Mouse (Mus musculus): ENCODE results near the gene Prx. TPM values are rescaled to one million over a fixed set of nuclear protein-coding genes. Genes with fewer than 3 reads are reported as not detected.
A peak's percentile ranks its signal among the peaks of the same experiment; 100 is the strongest.

Prx gene
- polyA plus RNA-seq, 1 experiment from 2014 or later: 13.0 TPM

GRCm38 (mm10) chr7:27552070-27552469, 52.9 kb downstream of the Prx start:
- Histone ChIP-seq H3K36me3 (ENCODE audit: control insufficient read depth, insufficient read depth, low read length) (peaks cover 2% of the 10 kb centered on the region; the same call in 1 of the 2 replicates), H3K4me1 (replicated peaks; ENCODE audit: control insufficient read depth, insufficient read depth, low read length) (peaks cover 12% of the 10 kb centered on the region), H3K9ac (ENCODE audit: low read length) (peak overlapping the region; percentile 73), H3K27me3 (ENCODE audit: control insufficient read depth, insufficient read depth, low read depth, low read length) (no peaks in the 10 kb centered on the region), H3K4me2 (ENCODE audit: low read depth, low read length) (peak overlapping the region; percentile 88), H3K27ac (ENCODE audit: low read length) (no peak overlapping the region), H3K9me3 (ENCODE audit: control insufficient read depth, low read length) (no peaks in the 10 kb centered on the region), H3K4me3 (ENCODE audit: low read length) (peak overlapping the region; percentile 64)
- WGBS: 38% methylated on average over 5 of the region's 5 CpGs
- ATAC-seq (ENCODE audit: low read depth): no peak

GRCm38 (mm10) chr7:27552931-27553513, 53.9 kb downstream of the Prx start, which contains the start of the genes Pld3 and 2310022A10Rik:
Pld3 (minus strand) TSS chr7:27553218.
2310022A10Rik (plus strand) TSS chr7:27553233.
- peak within 1 kb of the TSS; percentile 47 for H3K27ac ChIP-seq (ENCODE audit: low read length)

GRCm38 (mm10) chr7:27560291-27560887, 61.3 kb downstream of the Prx start:
- H3K4me3 ChIP-seq (ENCODE audit: low read length): no peak overlapping the region
- ATAC-seq (ENCODE audit: low read depth): no peak
- no peaks in the 10 kb centered on the region for H3K27me3 ChIP-seq (ENCODE audit: control insufficient read depth, insufficient read depth, low read depth, low read length)
- peaks cover 25% of the 10 kb centered on the region for H3K36me3 ChIP-seq (ENCODE audit: control insufficient read depth, insufficient read depth, low read length)
- no peaks in the 10 kb centered on the region for H3K4me1 ChIP-seq (replicated peaks; ENCODE audit: control insufficient read depth, insufficient read depth, low read length)
- no peak overlapping the region for H3K9ac ChIP-seq (ENCODE audit: low read length)
- WGBS: 54% methylated on average over 8 of the region's 8 CpGs
- H3K4me2 ChIP-seq (ENCODE audit: low read depth, low read length): no peak overlapping the region
- H3K9me3 ChIP-seq (ENCODE audit: control insufficient read depth, low read length): no peaks in the 10 kb centered on the region
- H3K27ac ChIP-seq (ENCODE audit: low read length): no peak overlapping the region

More at GRCm38 (mm10) chr7:27552931-27553513, 53.9 kb downstream of the Prx start, which contains the start of the genes Pld3 and 2310022A10Rik:
- H3K27me3 ChIP-seq (ENCODE audit: control insufficient read depth, insufficient read depth, low read depth, low read length): no peaks in the 10 kb centered on the region
- peaks cover 2% of the 10 kb centered on the region; the same call in 1 of the 2 replicates for H3K36me3 ChIP-seq (ENCODE audit: control insufficient read depth, insufficient read depth, low read length)
- H3K9me3 ChIP-seq (ENCODE audit: control insufficient read depth, low read length): no peaks in the 10 kb centered on the region
- H3K4me3 ChIP-seq (ENCODE audit: low read length): peak within 1 kb of the TSS; percentile 64
- H3K9ac ChIP-seq (ENCODE audit: low read length): peak within 1 kb of the TSS; percentile 73
- under 1% methylated on average over 39 of the region's 41 CpGs for WGBS
- H3K4me2 ChIP-seq (ENCODE audit: low read depth, low read length): peak within 1 kb of the TSS; percentile 88
- peaks cover 12% of the 10 kb centered on the region for H3K4me1 ChIP-seq (replicated peaks; ENCODE audit: control insufficient read depth, insufficient read depth, low read length)
- ATAC-seq (ENCODE audit: low read depth): peak; percentile 100

- no peaks in the 10 kb centered on the region for H3K9me3 ChIP-seq (ENCODE audit: control insufficient read depth, low read length)
- H3K4me3 ChIP-seq (ENCODE audit: low read length): no peak overlapping the region
- H3K27me3 ChIP-seq (ENCODE audit: control insufficient read depth, insufficient read depth, low read depth, low read length): no peaks in the 10 kb centered on the region
- whole genome bisulfite sequencing: 82% methylated on average over 1 of the region's 1 CpGs
- H3K4me1 ChIP-seq (replicated peaks; ENCODE audit: control insufficient read depth, insufficient read depth, low read length): no peaks in the 10 kb centered on the region
- no peak overlapping the region for H3K27ac ChIP-seq (ENCODE audit: low read length)
- no peak for ATAC-seq (ENCODE audit: low read depth)
- no peak overlapping the region for H3K9ac ChIP-seq (ENCODE audit: low read length)
- peaks cover 25% of the 10 kb centered on the region for H3K36me3 ChIP-seq (ENCODE audit: control insufficient read depth, insufficient read depth, low read length)
- H3K4me2 ChIP-seq (ENCODE audit: low read depth, low read length): no peak overlapping the region
Observed at GRCm38 (mm10) chr7:27560978-27561377, 61.9 kb downstream of the Prx start.

Other genes with a start within 250 kb of the Prx start
- gene Numbl, start 240.9 kb upstream of the Prx start, polyA plus RNA-seq (2015; fragmentation: Nextera tagmentation; extraction: Ambion mirVana): 14.8 and 14.9 TPM in 2 replicates
- 107 and 127 TPM in 2 replicates for gene Ltbp4, start 161.6 kb upstream of the Prx start, polyA plus RNA-seq (2015; fragmentation: Nextera tagmentation; extraction: Ambion mirVana)
- gene Shkbp1, start 143.3 kb upstream of the Prx start, polyA plus RNA-seq (2015; fragmentation: Nextera tagmentation; extraction: Ambion mirVana): 43.6 and 46.2 TPM in 2 replicates
- gene Gm20479, start 141.9 kb upstream of the Prx start, polyA plus RNA-seq (2015; fragmentation: Nextera tagmentation; extraction: Ambion mirVana): 0.52 and 1.1 TPM in 2 replicates
- 0.29 and 0.41 TPM in 2 replicates for gene Sptbn4, start 51.6 kb upstream of the Prx start, polyA plus RNA-seq (2015; fragmentation: Nextera tagmentation; extraction: Ambion mirVana)
- gene Blvrb, start 51.3 kb upstream of the Prx start, polyA plus RNA-seq (2015; fragmentation: Nextera tagmentation; extraction: Ambion mirVana): 58.3 and 75.9 TPM in 2 replicates
- 28.4 and 30.7 TPM in 2 replicates for gene Sertad3, start 25.6 kb upstream of the Prx start, polyA plus RNA-seq (2015; fragmentation: Nextera tagmentation; extraction: Ambion mirVana)
- gene Sertad1, start 12.4 kb upstream of the Prx start, polyA plus RNA-seq (2015; fragmentation: Nextera tagmentation; extraction: Ambion mirVana): 55.6 and 57.3 TPM in 2 replicates
- gene Hipk4, start 23.9 kb downstream of the Prx start, polyA plus RNA-seq (2015; fragmentation: Nextera tagmentation; extraction: Ambion mirVana): 0.72 and 1.1 TPM in 2 replicates
- gene Pld3, start 53.9 kb downstream of the Prx start, polyA plus RNA-seq (2015; fragmentation: Nextera tagmentation; extraction: Ambion mirVana): 85.6 and 95.6 TPM in 2 replicates
- 22.8 and 24.9 TPM in 2 replicates for gene 2310022A10Rik, start 53.9 kb downstream of the Prx start, polyA plus RNA-seq (2015; fragmentation: Nextera tagmentation; extraction: Ambion mirVana)
- gene Akt2, start 92.2 kb downstream of the Prx start, polyA plus RNA-seq (2015; fragmentation: Nextera tagmentation; extraction: Ambion mirVana): 89.4 and 93.0 TPM in 2 replicates
- 0.29 and 0.40 TPM in 2 replicates for gene Ttc9b, start 154.6 kb downstream of the Prx start, polyA plus RNA-seq (2015; fragmentation: Nextera tagmentation; extraction: Ambion mirVana)
- 4.6 and 5.0 TPM in 2 replicates for gene Map3k10, start 175.3 kb downstream of the Prx start, polyA plus RNA-seq (2015; fragmentation: Nextera tagmentation; extraction: Ambion mirVana)
- gene Zfp607b, start 190.0 kb downstream of the Prx start, polyA plus RNA-seq (2015; fragmentation: Nextera tagmentation; extraction: Ambion mirVana): 4.4 and 6.4 TPM in 2 replicates
- gene Zfp60, start 232.1 kb downstream of the Prx start, polyA plus RNA-seq (2015; fragmentation: Nextera tagmentation; extraction: Ambion mirVana): 31.8 and 34.2 TPM in 2 replicates

Data from lung, embryonic 16.5 days (tissue).